Mouse (Mus musculus) left cerebral cortex, adult 2 months (tissue): ENCODE results near the gene Ltbp4. TPM values are rescaled to one million over a fixed set of nuclear protein-coding genes. Genes with fewer than 3 reads are reported as not detected.
A peak's percentile ranks its signal among the peaks of the same experiment; 100 is the strongest.

Experiments used
- DNase-seq, 2 experiments: peaks; one replicate each; pipeline ENCODE4 v3.0.0; 2021 to 2022; ENCODE audit warnings: low spot score in 2 of 2, mixed read lengths in 1 of 2; ENCODE audit errors: extremely low spot score in 1 of 2
- H3K27ac ChIP-seq: fragments of 200-600 bp; 2 replicates; pipeline ENCODE4 v1.8.1; 2022
- H3K4me3 ChIP-seq: fragments of 200-600 bp; 2 replicates; pipeline ENCODE4 v1.8.1; 2022
- CTCF ChIP-seq: fragments of 200-600 bp; IDR thresholded peaks from 2 replicates; pipeline ENCODE4 v1.8.1; 2022; ENCODE audit warnings: antibody characterized with exemption, mild to moderate bottlenecking, moderate library complexity
- intact Hi-C: fragments of 180-260 bp; cut with DNase I; formaldehyde crosslinking; loops from one replicate; pipeline ENCODE4 v1.15.1; 2025
- total RNA-seq, 2 experiments: library from RNA; stranded (reverse); gene quantifications; 2 replicates each; pipeline ENCODE4 v1.2.3; 2021

Gene Ltbp4
- total RNA-seq, 2 experiments from 2014 or later: 48.1 to 51.2 TPM

GRCm38 (mm10) chr7:27332353-27333199 is 4.9 kb downstream of the Ltbp4 start:
- intact Hi-C loops: loop anchor here (10.0 kb wide), 1 partner anchor 352 kb away; the partner anchor contains the start of gene Zfp607b
- H3K4me3 ChIP-seq: peak overlapping the region; percentile 51
- peak; percentile 78 for TF ChIP-seq CTCF
- peak; percentile 80 for DNase-seq
- peak overlapping the region; percentile 64 for H3K27ac ChIP-seq

GRCm38 (mm10) chr7:27331854-27332253 is 5.6 kb downstream of the Ltbp4 start:
- DNase-seq: no peak
- H3K4me3 ChIP-seq: peak overlapping the region; percentile 51
- no peak for TF ChIP-seq CTCF
- intact Hi-C loops: loop anchor here (10.0 kb wide), 1 partner anchor 353 kb away; the partner anchor contains the start of gene Zfp607b
- peak overlapping the region; percentile 64 for H3K27ac ChIP-seq

GRCm38 (mm10) chr7:27331541-27331851 is 6.0 kb downstream of the Ltbp4 start:
- Histone ChIP-seq H3K4me3 (peak overlapping the region; percentile 39; the same call in 1 of the 2 replicates), H3K27ac (peak overlapping the region; percentile 64)
- DNase-seq: no peak
- intact Hi-C loops: loop anchor here (10.0 kb wide), 1 partner anchor 353 kb away; the partner anchor contains the start of gene Zfp607b
- TF ChIP-seq CTCF: no peak

DNA sequence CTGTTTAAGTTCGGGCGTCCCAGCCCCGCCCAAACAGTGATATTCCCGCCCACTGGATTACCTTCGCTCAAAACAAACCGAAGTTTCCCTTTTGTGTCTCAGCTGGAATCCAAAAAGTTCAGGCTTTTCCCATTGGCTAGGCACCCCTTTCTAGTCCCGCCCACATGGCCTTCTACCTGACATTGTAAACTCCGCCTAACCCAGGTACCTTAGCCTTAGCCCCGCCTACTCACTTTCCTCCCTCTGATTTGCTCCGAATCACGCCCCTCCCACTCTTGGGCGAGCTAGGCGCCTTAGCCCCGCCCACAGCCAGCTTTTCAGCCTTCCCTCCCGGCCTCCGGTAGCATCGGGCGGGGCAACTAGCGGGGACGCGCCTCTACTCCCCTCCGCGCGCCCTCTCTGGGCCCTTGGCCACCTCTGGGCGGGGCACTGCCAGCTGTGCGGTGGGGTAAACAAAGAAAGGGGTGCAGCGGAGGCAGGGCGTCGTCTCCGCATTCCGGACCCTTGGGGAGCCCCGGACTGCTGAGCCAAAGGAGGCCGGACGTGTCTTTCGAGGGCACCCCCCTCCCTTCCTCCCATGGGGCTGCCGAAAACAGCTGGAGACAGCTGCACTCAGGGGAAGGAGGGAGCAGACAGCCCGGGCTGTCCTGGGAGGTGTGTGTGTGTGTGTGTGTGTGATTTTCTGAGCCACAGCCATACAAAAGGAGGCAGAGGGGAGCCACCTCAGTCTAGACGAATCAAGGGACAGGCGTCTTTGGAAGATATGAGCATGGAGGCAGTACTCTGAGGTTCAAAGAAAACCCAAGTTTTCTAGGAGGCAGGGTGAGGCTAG is 6.6 kb downstream of the Ltbp4 start:
- Histone ChIP-seq H3K4me3 (peak overlapping the region; percentile 39), H3K27ac (peak overlapping the region; percentile 64)
- no peak for TF ChIP-seq CTCF
- DNase-seq: peak; percentile 64 to 70
- intact Hi-C loops: loop anchor here (10.0 kb wide), 1 partner anchor 354 kb away; the partner anchor contains the start of gene Zfp607b

GRCm38 (mm10) chr7:27329981-27330380 is 7.5 kb downstream of the Ltbp4 start:
- intact Hi-C loops: loop anchor here (2.0 to 10.0 kb wide), 2 partner anchors 27 to 355 kb away; partner anchors contain the start of gene Zfp607b

DNA sequence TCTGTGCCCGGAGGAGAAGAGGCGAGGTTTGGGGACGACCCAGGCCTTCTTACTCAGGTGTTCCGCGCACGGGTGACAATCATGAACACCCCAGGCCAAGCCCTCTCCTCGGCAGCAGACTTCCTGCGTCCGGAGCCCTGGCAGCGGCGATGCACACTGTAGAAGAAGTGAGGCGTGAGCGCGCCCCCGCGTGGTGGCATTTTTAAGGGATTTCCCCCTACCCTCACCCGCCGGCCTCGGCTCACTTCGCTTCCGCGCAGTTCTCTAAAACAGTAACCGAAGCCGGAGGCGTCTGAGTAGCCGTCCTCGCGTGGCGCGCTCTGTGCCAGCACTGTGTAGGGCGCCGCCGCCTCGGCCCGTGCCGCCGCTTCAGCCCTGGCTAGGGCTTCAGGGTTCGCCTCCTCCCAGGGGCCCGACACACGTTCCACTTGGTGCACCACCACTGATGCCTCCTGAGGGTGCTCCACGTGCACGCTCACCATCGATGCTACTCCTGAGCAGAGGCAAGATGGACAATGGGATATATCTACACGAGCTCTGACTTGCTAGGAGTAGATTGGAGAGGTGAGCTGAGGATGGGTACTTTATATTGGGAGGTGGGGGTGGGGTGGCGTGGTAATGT is 8.1 kb downstream of the Ltbp4 start:
- Histone ChIP-seq H3K4me3 (peak overlapping the region; percentile 28), H3K27ac (no peak overlapping the region)
- DNase-seq: peak; percentile 74 to 78
- intact Hi-C loops: loop anchor here (2.0 kb wide), 1 partner anchor 27 kb away; no protein-coding TSS in a partner anchor
- TF ChIP-seq CTCF: peak; percentile 68

More at GRCm38 (mm10) chr7:27329981-27330380, 7.5 kb downstream of the Ltbp4 start:
- H3K4me3 ChIP-seq: peak overlapping the region; percentile 39
- no peak overlapping the region for H3K27ac ChIP-seq
- no peak for DNase-seq
- TF ChIP-seq CTCF: no peak

- TF ChIP-seq CTCF: no peak
- intact Hi-C loops: loop anchor here (2.0 kb wide), 1 partner anchor 26 kb away; no protein-coding TSS in a partner anchor
- Histone ChIP-seq H3K4me3 (no peak overlapping the region), H3K27ac (no peak overlapping the region)
- DNase-seq: no peak
Observed at GRCm38 (mm10) chr7:27328648-27329047, 8.8 kb downstream of the Ltbp4 start.

DNA sequence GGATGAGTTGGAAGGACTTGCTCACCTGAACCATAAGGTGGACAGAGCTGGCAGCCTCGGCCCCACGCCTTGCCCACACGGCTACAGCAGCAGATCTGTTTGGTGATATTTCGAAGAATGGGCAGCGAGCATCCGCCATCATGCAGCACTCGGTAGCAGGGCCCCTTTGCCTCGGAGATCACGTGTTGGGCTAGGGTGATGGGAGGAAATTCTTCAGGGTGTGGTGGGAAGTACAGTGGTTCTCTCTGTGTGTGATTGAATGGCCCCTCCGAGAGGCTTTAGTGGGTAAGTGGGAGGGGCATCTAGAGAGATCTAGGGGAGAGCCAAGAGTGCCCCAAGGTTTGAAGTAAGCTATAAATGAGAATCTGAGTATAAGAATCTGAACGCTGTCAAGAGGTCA is 9.3 kb downstream of the Ltbp4 start:
- Histone ChIP-seq H3K27ac (no peak overlapping the region), H3K4me3 (no peak overlapping the region)
- TF ChIP-seq CTCF: no peak
- intact Hi-C loops: loop anchor here (2.0 kb wide), 1 partner anchor 25 kb away; no protein-coding TSS in a partner anchor
- DNase-seq: no peak

GRCm38 (mm10) chr7:27327500-27327899 is 10.0 kb downstream of the Ltbp4 start:
- no peak for TF ChIP-seq CTCF
- intact Hi-C loops: no loop called here
- H3K27ac ChIP-seq: no peak overlapping the region
- no peak for DNase-seq
- no peak overlapping the region for H3K4me3 ChIP-seq

DNA sequence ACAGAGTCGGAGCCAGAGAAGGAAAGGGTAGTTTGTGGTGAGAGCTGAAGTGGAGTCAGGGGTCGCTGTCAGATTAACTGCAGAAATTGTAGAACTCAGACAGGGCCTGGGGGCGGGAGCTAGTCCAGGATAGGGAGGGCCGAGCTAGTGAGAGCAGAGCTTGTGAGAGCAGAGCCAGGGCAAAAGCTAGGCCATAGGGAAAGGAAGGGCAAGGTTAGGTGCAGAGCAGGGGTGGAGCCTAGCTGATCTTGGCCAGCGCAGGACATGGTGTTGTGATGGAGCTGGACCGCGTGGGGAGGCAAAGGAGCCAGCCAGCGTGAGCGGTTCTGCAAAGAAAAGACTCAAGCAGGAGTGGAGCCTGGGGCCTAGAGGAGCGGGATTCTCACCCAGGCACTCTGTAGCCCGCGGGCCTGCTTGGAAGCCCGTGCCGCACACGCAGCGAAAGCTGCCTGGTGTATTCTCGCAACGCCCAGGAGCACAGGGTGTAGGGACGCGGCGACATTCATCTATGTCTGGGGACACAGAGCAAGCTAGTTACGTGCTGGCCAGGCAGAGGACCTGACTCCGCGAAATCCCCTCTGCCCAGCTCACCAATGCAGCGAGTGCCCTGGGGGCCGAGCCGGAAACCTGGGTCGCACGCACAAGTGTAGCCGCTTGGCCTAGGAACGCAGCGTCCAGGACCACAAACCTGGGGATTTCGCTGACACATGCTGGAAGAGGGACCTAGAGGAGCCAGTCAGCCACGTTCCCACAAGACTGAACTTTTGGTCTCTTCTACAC is 11.2 kb downstream of the Ltbp4 start:
- no peak overlapping the region for H3K27ac ChIP-seq
- DNase-seq: no peak
- intact Hi-C loops: no loop called here
- H3K4me3 ChIP-seq: no peak overlapping the region
- no peak for TF ChIP-seq CTCF

- intact Hi-C loops: no loop called here
- TF ChIP-seq CTCF: no peak
- Histone ChIP-seq H3K4me3 (no peak overlapping the region), H3K27ac (no peak overlapping the region)
- no peak for DNase-seq
Observed at GRCm38 (mm10) chr7:27325697-27326096, 11.8 kb downstream of the Ltbp4 start.
